Mouse (Mus musculus) thymus, postnatal 10 days (tissue): ENCODE measurements around the gene Espn.

ENCODE experiments used
- DNase-seq, 2 experiments: peaks; one replicate each; pipeline ENCODE4 v3.0.0; 2021; ENCODE audit warnings: low spot score in 2 of 2

Espn gene

DNA sequence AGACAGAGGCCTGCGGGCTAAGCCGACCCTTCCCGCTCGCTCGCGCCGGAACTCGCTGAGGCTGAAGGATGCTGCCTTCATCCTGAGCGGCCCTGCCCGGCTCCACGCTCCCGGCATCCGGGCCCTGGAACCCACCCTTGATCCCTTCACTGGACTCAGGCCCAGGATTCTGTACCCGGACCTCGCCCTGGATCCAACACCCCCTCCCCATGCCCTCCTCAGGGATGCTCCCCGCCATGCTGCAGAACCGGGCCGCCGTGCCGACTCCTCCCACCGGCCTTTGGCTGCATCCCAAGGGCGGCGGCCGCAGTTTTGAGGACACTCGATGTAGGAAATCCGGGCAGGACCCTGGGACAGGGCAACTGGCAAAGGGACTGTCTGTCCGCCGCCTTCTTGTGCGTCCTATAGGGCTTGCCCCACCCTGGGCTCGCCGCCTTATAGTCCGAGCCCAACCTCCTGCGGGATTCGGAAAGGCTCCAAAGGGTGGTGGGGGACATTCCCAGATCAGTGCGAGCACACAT is 26.2 kb upstream of the Espn start:
- peak in 1 of 2 experiments; percentile 41 for DNase-seq

DNA sequence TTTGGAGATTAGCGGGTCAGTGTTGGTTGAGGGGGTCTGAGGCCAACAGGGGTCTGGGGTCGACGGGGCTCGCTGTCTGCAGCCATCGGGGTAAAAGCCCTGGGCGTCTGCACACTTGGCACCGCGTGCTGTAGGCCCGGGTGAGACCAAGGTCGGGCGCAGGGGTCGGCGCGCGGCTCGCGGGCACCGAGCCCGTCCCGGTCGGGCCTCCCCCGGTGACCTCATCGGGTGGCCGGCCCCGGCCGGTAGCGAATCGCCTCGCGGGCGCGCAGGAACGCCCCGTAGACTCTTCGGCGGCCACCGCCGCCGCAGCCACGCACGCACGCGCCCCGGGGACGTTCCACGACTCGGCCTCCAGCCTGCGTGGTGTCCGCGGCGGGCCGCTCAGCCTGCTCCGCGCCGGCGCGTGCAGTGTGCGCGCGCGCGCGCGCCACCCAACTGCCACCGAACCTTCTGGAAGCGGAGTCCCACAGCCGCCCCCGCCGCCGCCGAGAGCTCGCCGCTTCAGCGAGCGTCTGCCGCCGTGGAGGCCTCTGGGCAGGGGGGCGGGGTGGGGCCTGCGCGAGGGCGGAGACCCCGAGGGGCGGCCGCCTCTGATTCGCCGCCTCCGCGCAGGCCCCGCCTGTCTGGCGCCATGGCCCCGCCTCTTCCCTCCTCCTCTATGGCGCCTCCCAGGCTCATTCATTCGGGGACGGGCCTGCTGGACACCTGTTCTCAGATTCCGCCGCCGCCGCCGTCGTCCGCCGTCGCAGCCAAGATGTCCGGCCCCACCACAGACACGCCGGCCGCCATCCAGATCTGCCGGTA is 25.6 kb upstream of the Espn start, which contains the start of gene Acot7:
TSS of gene Acot7 (plus strand) at position 598 of the 807 bp plus-strand sequence.
- DNase-seq: peak; percentile 91 to 95

DNA sequence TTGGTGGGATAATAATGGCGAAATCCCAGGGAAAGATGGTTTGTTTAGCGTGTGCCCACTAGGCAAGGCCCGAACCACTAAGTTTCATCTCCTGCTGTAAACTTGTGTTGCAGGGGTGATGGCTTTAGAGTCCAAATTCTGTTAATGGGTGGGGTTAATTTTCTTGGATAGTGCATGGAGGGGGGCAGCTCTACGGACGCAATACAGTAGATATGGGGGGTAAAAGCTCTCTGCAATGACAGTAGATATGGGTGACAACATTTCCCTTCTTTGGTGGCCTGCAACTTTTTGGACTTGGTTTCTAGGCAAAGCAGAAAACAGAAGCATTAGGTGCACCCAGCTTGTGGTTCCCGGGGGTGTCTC is 25.0 kb upstream of the Espn start:
- DNase-seq: no peak

DNA sequence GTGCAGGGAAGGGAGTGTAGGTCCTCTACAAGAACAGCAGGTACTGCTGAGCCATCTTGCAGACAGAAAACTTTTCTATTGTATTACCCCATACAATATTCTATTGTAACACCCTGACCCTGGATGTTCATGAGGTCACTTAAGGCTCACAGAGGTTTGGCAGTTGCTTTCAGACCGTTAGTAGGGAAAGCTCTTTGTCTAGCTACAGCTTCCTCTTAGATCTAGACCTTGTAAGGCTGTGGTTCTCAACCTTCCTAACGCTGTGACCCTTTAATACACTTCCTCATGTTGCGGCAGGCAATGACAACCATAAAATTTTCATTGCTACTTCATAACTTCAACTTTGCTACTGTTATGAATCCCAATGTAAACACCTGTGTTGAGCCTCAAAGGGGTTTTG is 24.5 kb upstream of the Espn start:
- DNase-seq: no peak

DNA sequence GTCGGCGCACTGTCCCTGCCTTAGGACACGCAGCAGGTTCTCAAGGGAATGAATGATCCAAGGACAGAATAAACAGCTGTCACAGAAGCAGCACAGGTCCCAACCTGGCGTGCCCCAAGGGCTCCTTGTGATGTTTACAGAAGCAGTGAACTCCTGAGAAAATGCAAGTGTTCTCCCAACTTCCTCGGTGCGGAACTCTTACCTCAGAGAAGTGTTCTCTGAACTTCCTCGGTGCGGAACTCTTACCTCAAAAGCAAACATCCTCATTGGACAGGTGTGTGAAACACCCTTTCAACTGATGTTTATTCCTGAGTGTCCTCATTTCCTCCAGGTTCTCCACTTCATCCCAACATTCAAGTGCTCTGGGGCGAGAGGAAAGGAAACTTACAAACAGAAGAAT is 21.8 kb upstream of the Espn start:
- DNase-seq: no peak

DNA sequence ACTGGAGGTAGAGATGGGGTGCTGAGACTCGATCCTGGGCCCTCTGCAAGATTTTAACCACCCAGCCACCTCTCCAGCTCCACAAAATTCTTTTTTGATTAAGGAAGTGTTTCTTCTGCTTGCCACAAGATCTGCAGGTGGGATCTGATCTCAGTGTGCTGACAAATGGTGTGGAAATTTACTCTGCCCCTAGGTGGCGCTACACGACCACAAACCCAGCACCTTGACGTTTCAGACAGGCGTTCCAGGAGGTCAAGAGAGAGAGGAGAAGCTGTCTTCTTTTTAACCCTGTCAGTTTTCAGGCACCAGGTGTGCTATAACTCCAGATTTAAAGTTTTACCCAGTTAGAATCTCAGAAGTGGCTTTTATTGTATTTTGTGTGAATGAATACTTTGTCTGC is 20.9 kb upstream of the Espn start:
- DNase-seq: peak; percentile 76 to 89

DNA sequence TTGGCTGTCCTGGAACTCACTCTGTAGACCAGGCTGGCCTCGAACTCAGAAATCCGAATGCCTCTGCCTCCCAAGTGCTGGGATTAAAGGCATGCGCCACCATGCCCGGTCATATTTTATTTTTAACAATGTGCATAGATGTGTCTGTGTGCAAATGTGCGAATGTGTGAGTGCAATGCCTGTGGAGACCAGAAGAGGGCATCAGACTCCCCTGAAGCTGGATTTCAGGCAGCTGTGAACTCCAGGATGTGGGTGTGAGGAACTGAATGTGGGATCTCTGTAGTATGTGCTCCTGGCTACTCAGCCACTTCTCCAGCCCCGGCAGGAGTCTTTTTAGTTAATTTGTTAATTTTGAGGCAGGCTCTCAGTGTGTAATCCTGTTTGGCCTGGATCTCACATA is 19.4 kb upstream of the Espn start:
- no peak for DNase-seq

DNA sequence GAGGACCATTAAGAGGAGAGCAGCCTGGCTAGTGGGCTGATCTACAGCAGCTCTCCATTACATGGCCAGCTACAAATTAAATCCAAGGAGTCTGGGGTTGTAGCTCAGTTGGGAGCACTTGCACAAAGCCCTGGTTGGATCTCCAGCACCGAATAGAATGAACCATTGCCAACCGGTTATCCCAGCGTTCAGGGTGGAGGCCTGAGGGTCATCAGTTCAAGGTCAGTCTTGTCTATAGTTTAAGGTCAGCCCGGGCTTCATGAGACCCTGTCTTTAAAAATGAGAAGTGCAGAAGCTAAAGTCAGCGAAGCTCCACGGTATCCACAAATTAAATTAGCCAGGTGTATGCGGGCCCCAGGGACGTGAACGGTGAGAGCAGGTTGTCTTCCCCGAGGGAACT is 18.1 kb upstream of the Espn start:
- no peak for DNase-seq

DNA sequence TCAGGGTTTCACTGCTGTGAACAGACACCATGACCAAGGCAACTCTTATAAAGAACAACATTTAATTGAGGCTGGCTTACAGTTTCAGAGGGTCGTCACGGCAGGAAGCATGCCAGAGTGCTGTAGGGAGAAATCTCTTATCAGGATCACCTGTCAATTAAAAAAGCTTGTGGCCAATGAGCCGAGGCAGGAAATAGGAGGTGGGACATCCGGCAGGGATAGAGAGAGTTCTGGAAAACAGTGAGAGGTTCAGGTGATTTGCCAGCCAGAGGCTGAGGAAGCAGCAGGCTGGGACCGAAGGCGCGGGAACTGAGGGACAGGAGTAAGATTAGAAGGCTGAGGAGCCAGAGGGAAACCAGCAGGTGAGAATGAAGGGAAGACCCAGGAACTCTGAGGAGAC is 16.9 kb upstream of the Espn start:
- DNase-seq: no peak

DNA sequence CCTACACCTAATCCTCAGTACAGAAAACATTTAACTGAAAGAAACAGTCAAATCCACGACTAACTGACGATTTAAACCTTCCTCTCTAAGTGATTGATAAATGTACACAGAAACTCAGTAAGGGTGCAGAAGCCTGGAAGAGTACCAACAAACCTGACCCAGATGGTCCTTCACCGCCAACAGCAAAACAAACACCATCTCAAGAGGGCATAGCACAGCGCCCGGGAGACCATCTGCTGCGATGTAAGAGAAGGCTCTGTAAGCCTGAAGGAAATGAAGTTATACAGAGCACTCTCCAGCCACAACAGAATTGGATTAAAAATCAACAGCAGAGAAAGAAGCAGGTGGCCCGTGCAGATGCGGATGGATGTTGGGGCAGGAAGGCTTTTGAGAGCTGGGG is 15.9 kb upstream of the Espn start:
- no peak for DNase-seq

DNA sequence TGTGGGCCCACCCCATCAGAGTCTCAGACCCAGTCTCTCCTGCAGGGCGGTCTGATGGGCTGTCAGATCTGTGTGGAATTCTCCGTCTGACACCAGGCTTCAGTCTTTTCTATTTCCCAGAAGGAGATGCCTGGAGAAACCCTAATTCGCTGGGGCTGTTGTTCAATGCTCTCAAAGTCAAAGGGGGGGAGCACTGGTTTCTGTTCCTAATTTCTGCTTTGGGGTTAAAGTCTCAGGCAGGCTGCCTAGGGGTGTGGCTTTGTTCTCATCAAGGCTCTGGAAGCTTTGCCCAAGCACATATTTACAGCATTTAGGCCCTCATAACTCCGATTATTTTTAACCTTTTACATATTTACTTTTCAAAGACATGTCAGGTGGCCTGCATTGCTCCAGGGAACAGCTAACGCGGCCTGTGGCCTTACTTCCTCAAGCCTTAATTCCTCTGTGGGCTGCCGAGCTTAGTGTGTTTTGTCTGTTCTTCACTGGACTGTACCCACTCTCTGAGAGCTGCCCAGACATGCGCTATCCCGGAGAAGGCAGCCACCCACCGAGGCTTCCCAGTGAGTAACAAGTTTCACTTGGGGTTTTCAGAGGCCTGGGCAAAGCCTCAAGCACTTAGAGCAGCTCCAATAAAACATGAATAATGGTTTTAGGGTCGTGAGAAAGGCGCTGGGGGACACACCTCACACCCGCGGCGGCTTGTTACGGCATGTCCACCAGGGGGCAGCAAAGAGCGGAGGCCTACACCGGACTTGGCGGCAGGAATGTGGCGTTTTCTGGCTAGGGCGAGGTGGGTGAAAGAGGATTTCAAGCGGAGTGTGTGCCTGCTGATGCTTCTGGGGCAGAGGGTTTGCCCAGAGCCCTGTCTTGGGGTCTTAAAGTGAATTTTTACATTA is 13.1 kb upstream of the Espn start:
- peak; percentile 37 to 84 for DNase-seq

DNA sequence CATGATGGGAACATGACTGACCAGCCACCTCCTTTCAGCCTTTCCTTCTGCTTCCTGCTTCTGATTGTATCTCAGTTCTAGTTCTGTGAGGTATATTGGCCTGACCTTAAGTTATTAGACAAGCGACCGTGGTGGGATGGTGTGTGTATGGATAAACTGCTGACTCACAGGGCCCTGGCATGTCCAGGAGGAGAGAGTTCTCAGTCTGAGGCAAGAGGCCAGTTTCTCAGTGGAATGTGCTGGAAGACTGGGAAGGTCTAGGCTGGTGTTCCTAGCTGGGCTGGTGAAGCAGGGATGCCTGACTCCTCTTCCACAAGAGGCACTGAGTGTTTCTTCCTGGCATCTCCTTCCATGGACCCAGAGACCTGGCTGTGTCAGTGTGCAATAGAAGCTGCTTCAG is 10.6 kb upstream of the Espn start:
- DNase-seq: no peak

DNA sequence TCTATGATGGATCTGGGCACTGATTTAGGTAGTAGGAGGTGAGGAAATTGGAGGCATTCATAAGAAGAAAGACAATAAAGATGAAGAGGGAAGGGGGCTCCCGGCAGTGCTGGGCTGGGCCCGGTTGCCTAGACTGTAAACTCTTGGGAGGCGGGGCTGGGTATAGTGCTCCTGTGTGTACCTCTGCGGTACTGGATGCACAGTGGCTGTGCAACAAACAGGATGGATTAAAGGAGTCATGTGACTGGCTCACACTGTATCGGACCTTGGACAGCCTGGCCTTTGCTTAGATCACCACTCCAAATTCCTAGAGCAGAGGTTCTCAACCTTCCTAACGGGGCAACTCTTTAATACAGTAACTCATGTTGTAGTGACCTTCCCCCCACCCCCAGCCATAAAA is 9.4 kb upstream of the Espn start:
- DNase-seq: no peak

DNA sequence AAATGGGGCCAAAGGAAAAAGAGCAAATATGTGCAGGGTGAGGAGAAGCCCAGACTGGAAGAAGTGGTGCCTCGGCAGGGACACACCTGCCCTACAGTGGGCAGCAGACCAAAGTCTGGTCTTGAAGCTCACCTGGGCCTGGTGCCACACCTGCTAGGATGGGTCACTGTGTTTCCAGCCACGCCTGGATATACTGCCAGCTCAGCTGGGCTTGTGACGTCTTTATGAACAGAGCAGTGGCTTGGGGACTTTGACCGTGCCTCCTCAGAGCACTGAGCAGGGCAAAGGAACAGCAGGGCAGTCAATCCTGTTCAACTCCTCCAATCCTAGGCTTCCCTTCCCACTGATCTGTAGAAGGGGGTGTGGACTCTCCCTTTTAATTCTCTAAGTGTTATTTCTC is 8.6 kb upstream of the Espn start:
- no peak for DNase-seq

DNA sequence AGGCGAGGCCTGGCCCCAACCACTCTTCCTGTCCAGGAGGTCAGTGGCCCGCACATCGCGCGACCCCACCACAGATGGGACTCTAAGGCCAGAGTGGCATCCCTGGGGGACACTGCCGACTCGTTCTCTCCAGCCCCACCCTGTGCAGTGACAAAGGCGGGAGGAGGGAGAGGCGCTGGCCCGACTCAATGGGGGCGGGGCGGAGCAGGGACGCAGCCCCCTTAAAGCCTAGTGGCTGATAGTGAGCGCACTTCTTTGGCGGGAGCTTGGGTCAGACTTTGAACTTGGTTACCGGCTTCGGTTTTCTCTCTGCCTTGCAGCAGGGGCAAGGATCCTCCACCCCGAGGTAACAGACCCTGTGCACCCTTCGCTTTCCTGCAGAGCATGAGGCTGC is 7.1 kb upstream of the Espn start:
- no peak for DNase-seq

DNA sequence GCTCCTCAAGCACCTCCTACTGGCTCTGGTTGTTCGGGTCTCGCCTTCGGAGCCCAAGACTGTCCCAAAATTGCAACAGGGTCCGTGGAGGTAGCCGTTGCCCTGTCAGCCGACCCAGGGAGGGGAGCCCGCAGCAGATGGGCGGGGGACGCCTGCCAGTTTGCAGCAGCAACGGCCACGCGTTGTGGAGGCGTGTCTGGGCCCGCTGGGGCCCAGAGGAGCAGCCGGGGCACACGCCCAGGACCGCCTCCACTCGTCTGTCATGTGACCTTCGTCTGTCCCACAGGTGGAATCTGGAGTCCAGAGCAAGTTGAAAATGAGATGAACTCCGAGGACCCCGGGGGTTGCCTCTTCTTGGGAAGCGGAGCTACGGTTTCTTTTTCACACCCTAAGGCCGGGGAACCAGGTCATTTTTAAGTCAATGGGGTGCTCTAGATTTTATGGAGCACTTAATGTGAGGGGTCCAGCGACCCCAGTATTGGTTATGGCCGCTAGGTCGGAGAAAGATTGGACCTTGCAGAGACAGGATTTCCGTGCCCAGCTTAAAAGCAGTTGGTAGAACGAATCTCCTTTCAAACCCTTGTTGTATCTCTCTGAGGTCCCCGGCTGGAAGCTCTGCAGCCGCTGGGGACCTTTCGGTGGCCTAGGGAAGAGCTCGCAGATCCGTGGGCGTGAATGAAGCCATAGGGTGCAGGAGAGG is 6.6 kb upstream of the Espn start, which contains the start of gene Hes2:
TSS of gene Hes2 (plus strand) at position 283 of the 700 bp plus-strand sequence.
- no peak for DNase-seq

DNA sequence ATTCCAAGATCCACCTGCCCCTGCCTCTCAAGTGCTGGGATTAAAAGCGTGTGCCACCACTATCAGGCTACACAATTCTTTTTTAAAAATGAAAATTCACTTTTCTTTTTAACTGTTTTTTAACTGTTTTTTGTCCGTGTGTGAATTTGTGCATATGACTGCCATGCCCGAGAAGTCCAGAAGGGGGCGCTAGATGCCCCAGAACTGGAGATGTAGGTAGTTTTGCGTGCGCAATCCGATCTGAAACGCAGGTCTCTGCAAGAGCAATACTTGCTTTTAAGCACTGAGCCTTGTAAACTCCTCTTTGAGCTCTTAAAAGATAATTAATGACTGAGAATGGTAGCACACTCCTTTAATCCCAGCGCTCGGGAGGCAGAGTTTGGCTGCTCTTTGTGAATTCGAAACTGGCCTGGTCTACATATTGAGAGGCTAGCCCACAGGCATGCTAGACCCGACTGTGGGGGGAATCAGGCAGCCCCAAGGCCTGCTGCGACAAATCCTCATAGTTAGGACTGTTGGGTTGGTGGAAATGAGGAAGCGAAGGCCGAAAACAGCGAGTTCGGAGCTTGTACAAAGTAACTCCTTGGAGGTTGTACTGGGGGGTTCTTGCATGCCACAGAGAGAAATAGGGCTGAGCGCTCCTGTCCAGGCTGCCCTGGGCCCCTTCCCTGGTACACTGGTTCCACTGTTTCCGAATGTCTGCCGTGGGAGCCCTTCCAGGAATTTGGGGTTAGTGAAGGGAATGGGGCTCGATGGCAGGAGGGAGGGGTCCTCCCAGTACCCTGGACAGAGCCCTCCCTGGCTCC is 5.8 kb upstream of the Espn start:
- peak in 1 of 2 experiments; percentile 59 for DNase-seq

DNA sequence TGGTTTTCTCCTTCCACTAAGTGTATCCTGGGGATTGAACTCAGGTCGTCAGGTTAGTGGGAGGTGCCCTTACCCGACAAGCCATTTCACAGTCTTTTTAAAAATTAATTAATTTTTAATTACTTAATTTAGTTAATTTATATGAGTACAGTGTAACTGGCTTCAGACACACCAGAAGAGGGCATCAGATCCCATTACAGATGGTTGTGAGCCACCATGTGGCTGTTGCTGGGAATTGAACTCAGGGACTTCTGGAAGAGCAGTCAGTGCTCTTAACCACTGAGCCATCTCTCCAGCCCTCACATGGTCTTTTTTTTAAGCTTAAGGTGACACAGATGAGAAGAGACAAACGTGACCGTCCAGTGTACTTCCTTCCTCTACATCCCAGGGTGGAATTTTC is 2.8 kb upstream of the Espn start:
- no peak for DNase-seq

DNA sequence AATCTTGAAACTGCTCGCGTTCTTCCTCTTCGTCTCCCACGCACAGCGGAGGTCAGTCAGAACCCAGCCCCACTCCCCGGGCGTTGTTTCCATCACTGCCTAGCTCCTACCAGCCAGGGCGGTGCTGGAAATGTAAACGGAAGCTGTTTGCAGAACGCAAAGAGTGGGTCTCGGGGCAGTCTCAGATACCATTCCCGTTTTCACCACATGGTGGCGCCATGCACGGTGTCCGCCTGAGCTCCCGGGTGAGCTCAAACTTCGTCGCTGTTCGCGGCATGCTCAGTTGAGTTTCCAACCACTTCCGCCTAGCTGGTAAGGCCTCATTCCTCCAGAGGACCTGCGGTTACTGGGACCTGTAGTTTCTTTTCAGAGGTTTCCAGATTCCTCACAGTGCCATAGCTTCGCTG is 1.6 kb upstream of the Espn start:
- peak; percentile 89 to 97 for DNase-seq

DNA sequence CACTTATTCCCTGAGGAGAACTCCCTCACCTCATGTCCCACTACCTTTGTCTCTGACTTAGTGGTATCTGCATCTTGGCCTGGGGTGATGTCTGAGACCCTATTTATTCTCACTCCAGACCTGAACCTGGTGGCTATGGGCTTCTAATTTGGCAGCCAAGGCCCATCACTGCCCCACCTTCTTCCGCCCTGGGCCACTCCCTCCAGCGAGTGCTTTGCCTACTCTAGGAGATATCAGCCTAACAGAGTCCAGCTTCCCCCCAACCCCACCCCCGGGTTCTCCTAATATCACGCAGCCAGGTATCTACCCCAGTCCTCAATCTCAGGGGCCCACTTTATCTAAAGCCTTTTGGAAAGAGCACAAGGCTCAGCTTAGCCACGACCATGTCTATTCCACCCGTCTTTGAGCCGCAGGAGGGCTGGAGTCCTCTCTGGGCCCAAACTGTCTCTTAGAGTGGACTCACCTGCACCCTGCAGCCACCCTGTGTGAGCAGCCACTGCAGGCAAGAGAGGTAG is 663 bp downstream of the Espn start:
- no peak for DNase-seq

DNA sequence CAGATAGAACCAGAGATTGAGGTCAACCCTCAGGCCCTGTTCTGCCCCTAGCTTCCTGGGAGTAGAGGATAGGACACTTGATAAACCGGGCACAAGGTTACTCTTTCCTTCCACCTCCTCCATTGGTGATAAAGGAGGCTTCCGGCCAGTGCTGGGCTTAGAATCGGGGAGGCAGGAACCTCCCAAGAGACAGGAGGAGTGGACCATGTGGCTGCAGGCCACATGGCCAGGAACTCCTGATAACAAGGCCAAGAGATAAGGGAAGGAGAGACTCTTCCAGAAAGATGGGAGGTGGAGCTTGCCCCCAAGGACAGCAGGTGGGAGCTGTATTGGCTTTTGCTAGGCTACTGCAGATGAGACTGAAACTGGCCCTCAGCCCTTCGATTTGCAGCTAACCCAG is 1.6 kb downstream of the Espn start:
- no peak for DNase-seq
